Mouse (Mus musculus): ENCODE measurements around the gene Immt. TPM values are rescaled to one million over a fixed set of nuclear protein-coding genes. Genes with fewer than 3 reads are reported as not detected.

Gene Immt
- polyA plus RNA-seq, 1 experiment, result 111 TPM

GRCm38 (mm10) chr6:71893263-71893662, 62.1 kb downstream of the Immt start:
- H3K79me3 ChIP-seq (ENCODE audit: low read depth), result no peaks in the 10 kb centered on the region
- no peak overlapping the region for H3K4me3 ChIP-seq (ENCODE audit: insufficient read depth, poor library complexity, severe bottlenecking)
- H3K36me3 ChIP-seq (ENCODE audit: control insufficient read depth, insufficient read depth), result peaks cover 91% of the 10 kb centered on the region

GRCm38 (mm10) chr6:71907702-71908235, 76.6 kb downstream of the Immt start:
- peak overlapping the region; percentile 71 for H3ac ChIP-seq (ENCODE audit: control insufficient read depth, insufficient read length, low read depth)
- H3K79me2 ChIP-seq (ENCODE audit: control insufficient read depth, insufficient read depth), result peaks cover 82% of the 10 kb centered on the region
- peak overlapping the region; percentile 65 for H3K4me3 ChIP-seq (ENCODE audit: insufficient read depth, poor library complexity, severe bottlenecking)
- H3K36me3 ChIP-seq (ENCODE audit: control insufficient read depth, insufficient read depth), result peaks cover 54% of the 10 kb centered on the region
- H3K79me3 ChIP-seq (ENCODE audit: low read depth), result peaks cover 54% of the 10 kb centered on the region
- TF ChIP-seq MYOD1 (IDR thresholded peaks at IDR 0.05; ENCODE audit: control insufficient read depth, insufficient read length, low read depth) (no peak), FOSL1 (IDR thresholded peaks at IDR 0.05; ENCODE audit: insufficient read depth, low read length, poor library complexity, severe bottlenecking) (no peak), CEBPB (IDR thresholded peaks at IDR 0.05; ENCODE audit: low read depth) (no peak), USF1 (IDR thresholded peaks at IDR 0.05; ENCODE audit: low read depth) (no peak), CTCF (IDR thresholded peaks at IDR 0.05; ENCODE audit: control insufficient read depth, insufficient read depth, insufficient read length) (no peak), MAX (IDR thresholded peaks at IDR 0.05) (no peak)
- H3K27me3 ChIP-seq (ENCODE audit: control insufficient read depth, insufficient read depth, insufficient read length), result no peaks in the 10 kb centered on the region

More at GRCm38 (mm10) chr6:71893263-71893662, 62.1 kb downstream of the Immt start:
- Histone ChIP-seq H3K79me2 (ENCODE audit: control insufficient read depth, insufficient read depth) (no peaks in the 10 kb centered on the region), H3K27me3 (ENCODE audit: control insufficient read depth, insufficient read depth, insufficient read length) (no peaks in the 10 kb centered on the region), H3ac (ENCODE audit: control insufficient read depth, insufficient read length, low read depth) (no peak overlapping the region)
- TF ChIP-seq FOSL1 (IDR thresholded peaks at IDR 0.05; ENCODE audit: insufficient read depth, low read length, poor library complexity, severe bottlenecking) (no peak), MAX (IDR thresholded peaks at IDR 0.05) (no peak), CEBPB (IDR thresholded peaks at IDR 0.05; ENCODE audit: low read depth) (no peak), MYOG (IDR thresholded peaks at IDR 0.05; ENCODE audit: control insufficient read depth, extremely low read depth, insufficient read length) (no peak), MYOD1 (IDR thresholded peaks at IDR 0.05; ENCODE audit: control insufficient read depth, insufficient read length, low read depth) (no peak), USF1 (IDR thresholded peaks at IDR 0.05; ENCODE audit: low read depth) (no peak), CTCF (IDR thresholded peaks at IDR 0.05; ENCODE audit: control insufficient read depth, insufficient read depth, insufficient read length) (no peak)

GRCm38 (mm10) chr6:71908481-71909381, 77.6 kb downstream of the Immt start, which contains the start of the genes Ptcd3 and Polr1a:
Gene Ptcd3 (minus strand): TSS chr6:71908750.
Gene Polr1a (plus strand): TSS chr6:71909053.
- Histone ChIP-seq H3K79me2 (ENCODE audit: control insufficient read depth, insufficient read depth) (peaks cover 83% of the 10 kb centered on the region), H3K36me3 (ENCODE audit: control insufficient read depth, insufficient read depth) (peaks cover 49% of the 10 kb centered on the region), H3ac (ENCODE audit: control insufficient read depth, insufficient read length, low read depth) (peak within 1 kb of the TSS; percentile 81), H3K27me3 (ENCODE audit: control insufficient read depth, insufficient read depth, insufficient read length) (no peaks in the 10 kb centered on the region), H3K79me3 (ENCODE audit: low read depth) (peaks cover 54% of the 10 kb centered on the region), H3K4me3 (ENCODE audit: insufficient read depth, poor library complexity, severe bottlenecking) (peak within 1 kb of the TSS; percentile 65)
- TF ChIP-seq MAX (IDR thresholded peaks at IDR 0.05), result peak; percentile 40
- TF ChIP-seq MYOG (IDR thresholded peaks at IDR 0.05; ENCODE audit: control insufficient read depth, extremely low read depth, insufficient read length), result no peak
- no peak for TF ChIP-seq USF1 (IDR thresholded peaks at IDR 0.05; ENCODE audit: low read depth)

- TF ChIP-seq MAX (IDR thresholded peaks at IDR 0.05) (no peak), MYOD1 (IDR thresholded peaks at IDR 0.05; ENCODE audit: control insufficient read depth, insufficient read length, low read depth) (no peak), CTCF (IDR thresholded peaks at IDR 0.05; ENCODE audit: control insufficient read depth, insufficient read depth, insufficient read length) (no peak), MYOG (IDR thresholded peaks at IDR 0.05; ENCODE audit: control insufficient read depth, extremely low read depth, insufficient read length) (no peak), CEBPB (IDR thresholded peaks at IDR 0.05; ENCODE audit: low read depth) (no peak), USF1 (IDR thresholded peaks at IDR 0.05; ENCODE audit: low read depth) (no peak), FOSL1 (IDR thresholded peaks at IDR 0.05; ENCODE audit: insufficient read depth, low read length, poor library complexity, severe bottlenecking) (no peak)
- Histone ChIP-seq H3ac (ENCODE audit: control insufficient read depth, insufficient read length, low read depth) (no peak overlapping the region), H3K4me3 (ENCODE audit: insufficient read depth, poor library complexity, severe bottlenecking) (peak overlapping the region; percentile 65), H3K27me3 (ENCODE audit: control insufficient read depth, insufficient read depth, insufficient read length) (no peaks in the 10 kb centered on the region), H3K79me3 (ENCODE audit: low read depth) (peaks cover 54% of the 10 kb centered on the region), H3K79me2 (ENCODE audit: control insufficient read depth, insufficient read depth) (peaks cover 79% of the 10 kb centered on the region), H3K36me3 (ENCODE audit: control insufficient read depth, insufficient read depth) (peaks cover 48% of the 10 kb centered on the region)
Measured at GRCm38 (mm10) chr6:71909384-71909783, 78.3 kb downstream of the Immt start.

- Histone ChIP-seq H3K4me3 (ENCODE audit: insufficient read depth, poor library complexity, severe bottlenecking) (peak overlapping the region; percentile 65), H3ac (ENCODE audit: control insufficient read depth, insufficient read length, low read depth) (no peak overlapping the region), H3K27me3 (ENCODE audit: control insufficient read depth, insufficient read depth, insufficient read length) (no peaks in the 10 kb centered on the region), H3K79me3 (ENCODE audit: low read depth) (peaks cover 54% of the 10 kb centered on the region), H3K36me3 (ENCODE audit: control insufficient read depth, insufficient read depth) (peaks cover 46% of the 10 kb centered on the region), H3K79me2 (ENCODE audit: control insufficient read depth, insufficient read depth) (peaks cover 76% of the 10 kb centered on the region)
- no peak for TF ChIP-seq FOSL1 (IDR thresholded peaks at IDR 0.05; ENCODE audit: insufficient read depth, low read length, poor library complexity, severe bottlenecking)
- TF ChIP-seq MYOD1 (IDR thresholded peaks at IDR 0.05; ENCODE audit: control insufficient read depth, insufficient read length, low read depth), result no peak
- no peak for TF ChIP-seq MAX (IDR thresholded peaks at IDR 0.05)
- TF ChIP-seq CTCF (IDR thresholded peaks at IDR 0.05; ENCODE audit: control insufficient read depth, insufficient read depth, insufficient read length), result no peak
- no peak for TF ChIP-seq MYOG (IDR thresholded peaks at IDR 0.05; ENCODE audit: control insufficient read depth, extremely low read depth, insufficient read length)
- no peak for TF ChIP-seq USF1 (IDR thresholded peaks at IDR 0.05; ENCODE audit: low read depth)
- TF ChIP-seq CEBPB (IDR thresholded peaks at IDR 0.05; ENCODE audit: low read depth), result no peak
Measured at GRCm38 (mm10) chr6:71909840-71910239, 78.7 kb downstream of the Immt start.
